Comparison of ENCODE assay signal across 8 mouse cellular contexts in genomic region chr9:46150116-46150515, GRCm38 (mm10).
DNase-seq lines count a peak whose midpoint lies in the region; ATAC-seq and TF ChIP-seq lines count a peak whose summit lies in the region.

No protein-coding gene starts in this region.

- no peaks in the 10 kb centered on the region for H3K9me3 ChIP-seq in E14TG2a.4 (ENCODE audit: low read length)
- H3K9me3 ChIP-seq in limb, embryonic 13.5 days = no peaks in the 10 kb centered on the region

- H3K27me3 ChIP-seq in E14TG2a.4 (ENCODE audit: insufficient read depth, low read length) = no peaks in the 10 kb centered on the region
- H3K27me3 ChIP-seq in limb, embryonic 13.5 days = no peaks in the 10 kb centered on the region

- H3K4me3 ChIP-seq in E14TG2a.4 (replicated peaks; ENCODE audit: low read length) = 0 out of 2 replicates have a peak overlapping the region, but pooled peaks have one; percentile 32
- no peak overlapping the region for H3K4me3 ChIP-seq in limb, embryonic 13.5 days

- whole genome bisulfite sequencing in limb, embryonic 13.5 days = 61% methylated on average over 7 of the region's 7 CpGs

- peak; percentile 60 for DNase-seq in adrenal gland, postnatal 14 days
- peak; percentile 32 to 46 for DNase-seq in heart, postnatal 14 days
- no peak for DNase-seq in layer of hippocampus, postnatal 25 days (ENCODE audit: extremely low spot score in 1 of 2, low spot score in 1 of 2)
- DNase-seq in ovary, postnatal 36 days (ENCODE audit: low spot score) = no peak

- H3K27ac ChIP-seq in limb, embryonic 13.5 days = peak overlapping the region; percentile 16; the same call in 1 of the 2 replicates

- no peak for TF ChIP-seq CTCF in E14TG2a.4 (conservative IDR thresholded peaks at IDR 0.05; ENCODE audit: low read length)

- H3K4me2 ChIP-seq in limb, embryonic 13.5 days (replicated peaks) = no peak overlapping the region

- intact Hi-C loops in heart, postnatal 14 days (cut with DNase I) = loop anchor here (5.0 kb wide), 1 partner anchor 37 kb away; no protein-coding TSS in a partner anchor

- H3K36me3 ChIP-seq in E14TG2a.4 (ENCODE audit: insufficient read depth, low read length) = no peaks in the 10 kb centered on the region
- H3K36me3 ChIP-seq in limb, embryonic 13.5 days = 0 out of 2 replicates have a peak, but pooled peaks cover under 1% of the 10 kb centered on the region

- ATAC-seq in limb, embryonic 13.5 days (ENCODE audit: low FRiP score, low read depth) = no peak
- no peak for ATAC-seq in erythroblast, adult 5-6 weeks (replicated peaks; ENCODE audit: low FRiP score, poor library complexity, severe bottlenecking)
- ATAC-seq in erythroid progenitor cell, adult 5-6 weeks (replicated peaks; ENCODE audit: low FRiP score, poor library complexity, severe bottlenecking) = no peak

- peaks cover 55% of the 10 kb centered on the region for H3K4me1 ChIP-seq in E14TG2a.4 (replicated peaks; ENCODE audit: low read depth, low read length)
- peaks cover 28% of the 10 kb centered on the region for H3K4me1 ChIP-seq in limb, embryonic 13.5 days

- 0 out of 2 replicates have a peak overlapping the region, but pooled peaks have one; percentile 1 for H3K9ac ChIP-seq in limb, embryonic 13.5 days

Comparison
In these comparisons a context has a peak if more than half of its experiments do, and no peak if none do; other contexts are left out.
1. DNase-seq: peak in adrenal gland, postnatal 14 days (single experiment) and heart, postnatal 14 days (2 of 2); none in layer of hippocampus, postnatal 25 days (0 of 2) and ovary, postnatal 36 days (single experiment).